Mouse (Mus musculus) ES-Bruce4 (cell line): ENCODE data around the gene Hydin.

Experiments
- CTCF ChIP-seq: IDR thresholded peaks from one replicate; pipeline ENCODE4 v1.8.1; 2011; ENCODE audit warnings: low read depth, low read length
- POLR2A ChIP-seq: IDR thresholded peaks from one replicate; pipeline ENCODE4 v1.8.1; 2011; ENCODE audit warnings: low read length; ENCODE audit not compliant: insufficient read depth

DNA sequence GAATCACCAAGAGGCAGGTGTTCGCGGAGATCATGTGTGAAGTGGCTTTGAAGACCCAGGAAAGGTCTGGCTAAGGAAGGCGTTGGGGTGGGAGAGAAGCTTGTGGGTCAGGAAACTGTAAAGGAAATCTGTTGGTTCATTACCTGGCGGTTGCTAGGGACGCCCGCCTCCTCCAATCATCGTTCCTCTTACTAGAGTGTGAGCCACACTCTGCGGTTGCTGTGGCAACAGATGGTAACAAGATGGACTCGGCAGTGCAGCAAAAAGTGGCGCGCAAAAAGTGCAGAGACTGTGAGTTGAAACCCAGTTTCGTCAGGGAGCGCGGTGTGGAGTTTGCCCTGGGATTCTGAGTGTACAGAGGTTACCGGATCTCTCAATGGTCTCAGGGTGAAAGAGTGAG lies at the start of gene Hydin:
- no peak for TF ChIP-seq CTCF
- TF ChIP-seq POLR2A: no peak
